32 mouse cellular contexts compared by ENCODE assay signal in genomic region chr2:29532921-29533320, GRCm38 (mm10).
"Had no signal": no experiment of that assay in that cellular context is flagged by ENCODE, and none has a peak within 500 bp of the region (broad histone marks: within the 10 kb centered on the region; RNA-seq: fewer than 3 reads in every experiment).

No protein-coding gene starts in this region.

- DNase-seq: left cerebral cortex, postnatal 4 days; liver; liver, embryonic 13.5 days; liver, postnatal 0 days; lung, adult 18-20 months; lung, adult 2 months; lung, embryonic 14.5 days; lung, postnatal 10 days; lung, postnatal 14 days; lung, postnatal 36 days; lung, postnatal 4 days; midbrain, embryonic 14.5 days had no signal

- H3K27ac ChIP-seq: limb, embryonic 10.5 days; limb, embryonic 12.5 days; limb, embryonic 13.5 days; limb, embryonic 15.5 days; liver, embryonic 13.5 days; liver, embryonic 14.5 days; liver, embryonic 15.5 days; lung, embryonic 15.5 days; macrophage; midbrain, embryonic 10.5 days; midbrain, embryonic 12.5 days; midbrain, embryonic 13.5 days; midbrain, embryonic 15.5 days; neural tube, embryonic 12.5 days; neural tube, embryonic 13.5 days had no signal

- H3K4me3 ChIP-seq: limb, embryonic 10.5 days; limb, embryonic 12.5 days; limb, embryonic 13.5 days; limb, embryonic 15.5 days; liver, embryonic 13.5 days; liver, embryonic 15.5 days; lung, embryonic 15.5 days; megakaryocyte, embryonic 14.5 days; midbrain, embryonic 10.5 days; midbrain, embryonic 12.5 days; midbrain, embryonic 13.5 days; midbrain, embryonic 15.5 days; myocyte; neural tube, embryonic 12.5 days; neural tube, embryonic 13.5 days had no signal

- H3K4me1 ChIP-seq: liver, embryonic 13.5 days; liver, embryonic 15.5 days; lung, embryonic 15.5 days; megakaryocyte, embryonic 14.5 days; midbrain, embryonic 12.5 days; midbrain, embryonic 15.5 days; neural tube, embryonic 12.5 days; neural tube, embryonic 13.5 days had no signal

- H3K36me3 ChIP-seq: limb, embryonic 10.5 days; limb, embryonic 12.5 days; limb, embryonic 13.5 days; limb, embryonic 15.5 days; liver, embryonic 13.5 days; liver, embryonic 15.5 days; lung, embryonic 15.5 days; midbrain, embryonic 10.5 days; midbrain, embryonic 12.5 days; midbrain, embryonic 13.5 days; midbrain, embryonic 15.5 days; neural tube, embryonic 12.5 days; neural tube, embryonic 13.5 days had no signal

- H3K4me2 ChIP-seq: limb, embryonic 12.5 days; limb, embryonic 13.5 days; limb, embryonic 15.5 days; liver, embryonic 11.5 days; liver, embryonic 13.5 days; liver, embryonic 15.5 days; lung, embryonic 14.5 days; lung, embryonic 15.5 days; midbrain, embryonic 11.5 days; midbrain, embryonic 12.5 days; midbrain, embryonic 13.5 days; midbrain, embryonic 15.5 days; neural tube, embryonic 12.5 days; neural tube, embryonic 13.5 days had no signal

- ATAC-seq: liver, postnatal 0 days; lung, postnatal 0 days; midbrain, embryonic 15.5 days; midbrain, embryonic 16.5 days had no signal

- H3K27me3 ChIP-seq: limb, embryonic 12.5 days; limb, embryonic 13.5 days; limb, embryonic 15.5 days; liver, embryonic 13.5 days; liver, embryonic 15.5 days; lung, embryonic 15.5 days; midbrain, embryonic 15.5 days; neural tube, embryonic 12.5 days; neural tube, embryonic 13.5 days had no signal

- H3K9me3 ChIP-seq: limb, embryonic 10.5 days; limb, embryonic 12.5 days; limb, embryonic 13.5 days; limb, embryonic 15.5 days; liver, embryonic 13.5 days; liver, embryonic 15.5 days; lung, embryonic 15.5 days; megakaryocyte, embryonic 14.5 days; midbrain, embryonic 10.5 days; midbrain, embryonic 12.5 days; midbrain, embryonic 13.5 days; midbrain, embryonic 15.5 days; neural tube, embryonic 12.5 days; neural tube, embryonic 13.5 days had no signal

- H3K9ac ChIP-seq: limb, embryonic 12.5 days; limb, embryonic 13.5 days; limb, embryonic 15.5 days; liver, embryonic 13.5 days; liver, embryonic 14.5 days; liver, embryonic 15.5 days; liver, postnatal 0 days; lung, embryonic 14.5 days; lung, embryonic 15.5 days; midbrain, embryonic 12.5 days; midbrain, embryonic 13.5 days; midbrain, embryonic 15.5 days; neural tube, embryonic 12.5 days; neural tube, embryonic 13.5 days had no signal
